Mouse (Mus musculus): ENCODE measurements at regions not wholly inside any gene's neighbourhood (a gene's known extent, or its start where the extent isn't known, plus 50 kb on each side); places are given as distances from the start of the nearest gene placed in this dataset.

DNA sequence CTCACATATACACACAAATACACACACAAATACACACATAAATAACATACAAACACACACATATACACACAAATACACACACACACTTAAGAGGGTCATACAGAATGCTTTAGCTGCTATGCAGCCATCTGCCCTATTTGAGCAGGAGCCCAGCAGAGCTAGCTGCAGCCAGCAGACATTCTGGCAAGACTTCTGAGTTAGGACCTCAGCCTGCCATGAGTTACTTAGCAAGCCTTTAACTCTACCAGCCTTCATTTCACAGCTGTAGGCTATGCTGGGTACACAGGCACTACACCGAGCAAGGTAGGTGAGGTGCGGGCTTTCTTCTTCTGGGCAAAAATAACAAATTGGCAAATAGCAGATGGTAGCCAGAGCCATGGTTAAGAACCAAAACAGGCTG, 404.7 kb downstream of the H2al1j start:
- no peak for TF ChIP-seq POLR2A (IDR thresholded peaks at IDR 0.05; ENCODE audit: insufficient read depth, low read depth, low read length)
- no peak for TF ChIP-seq CTCF (IDR thresholded peaks at IDR 0.05; ENCODE audit: insufficient read depth, low read depth, low read length)
